Mouse (Mus musculus): ENCODE data around the gene Tmem116. TPM values are rescaled to one million over a fixed set of nuclear protein-coding genes. Genes with fewer than 3 reads are reported as not detected.

Tmem116 gene
- polyA plus RNA-seq, 1 experiment: 0.93 TPM

DNA sequence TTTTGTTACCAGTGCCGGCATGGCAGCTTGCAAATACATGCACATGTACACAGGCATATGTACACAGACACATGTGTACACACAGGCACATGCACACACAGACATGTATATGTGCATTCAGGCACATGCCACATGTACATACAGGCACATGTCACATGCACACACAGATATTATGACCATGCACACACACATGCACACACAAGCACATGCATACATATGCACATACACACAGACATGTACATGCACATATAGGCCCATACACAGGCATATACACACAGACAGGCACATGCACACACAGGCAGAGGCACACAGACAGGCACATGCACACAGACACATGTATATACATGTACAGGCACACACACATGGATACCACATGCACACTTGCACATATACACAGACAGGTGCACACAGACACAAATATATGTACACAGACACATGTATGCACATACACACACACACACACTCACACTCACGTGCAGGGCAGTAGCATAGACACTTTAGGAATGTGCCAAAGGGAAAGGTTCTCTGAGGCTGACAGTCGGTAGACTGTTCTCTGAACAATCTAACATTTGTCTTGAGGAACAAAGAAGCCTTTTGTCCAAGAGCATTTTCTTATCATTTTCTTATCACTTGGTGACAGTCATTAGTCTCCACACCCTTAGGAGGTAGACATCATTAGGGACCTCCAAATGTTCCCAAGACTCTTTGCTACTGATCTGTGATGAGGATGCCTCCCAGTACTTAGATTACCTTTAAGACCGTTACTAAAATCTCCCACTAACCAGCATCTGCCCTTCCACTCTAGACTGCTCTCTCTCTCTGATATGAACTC is 9.9 kb downstream of the Tmem116 start:
- TF ChIP-seq GATA1 (IDR thresholded peaks at IDR 0.05; ENCODE audit: borderline replicate concordance, low read length) (no peak), FLI1 (IDR thresholded peaks at IDR 0.05; ENCODE audit: low read length) (no peak)
- Histone ChIP-seq H3K36me3 (replicated peaks; ENCODE audit: low read length) (no peaks in the 10 kb centered on the region), H3K4me1 (peaks cover 26% of the 10 kb centered on the region), H3K4me3 (replicated peaks) (peak overlapping the region; percentile 71), H3K9me3 (peaks cover 6% of the 10 kb centered on the region), H3K27me3 (replicated peaks) (peaks cover 11% of the 10 kb centered on the region)

DNA sequence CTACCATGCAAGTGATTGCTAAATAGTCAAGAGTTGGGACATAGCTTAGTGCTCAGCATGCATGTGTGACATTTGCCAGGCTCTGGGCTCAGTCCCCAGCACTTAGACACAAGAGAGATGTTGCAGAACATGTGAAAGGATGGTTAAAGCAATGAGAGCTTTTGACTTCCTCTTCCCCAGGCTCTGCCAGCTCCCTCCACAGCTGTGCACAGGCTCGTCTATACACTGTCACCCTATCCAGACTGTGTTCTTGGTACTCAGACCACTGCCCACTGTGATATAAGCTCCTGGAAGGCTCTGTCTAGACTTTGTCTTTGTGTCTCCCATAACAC is 10.4 kb downstream of the Tmem116 start:
- peaks cover 6% of the 10 kb centered on the region for H3K9me3 ChIP-seq
- H3K4me1 ChIP-seq: peaks cover 24% of the 10 kb centered on the region
- TF ChIP-seq GATA1 (IDR thresholded peaks at IDR 0.05; ENCODE audit: borderline replicate concordance, low read length): no peak
- TF ChIP-seq FLI1 (IDR thresholded peaks at IDR 0.05; ENCODE audit: low read length): no peak
- no peaks in the 10 kb centered on the region for H3K36me3 ChIP-seq (replicated peaks; ENCODE audit: low read length)
- H3K27me3 ChIP-seq (replicated peaks): peaks cover 11% of the 10 kb centered on the region
- H3K4me3 ChIP-seq (replicated peaks): no peak overlapping the region

DNA sequence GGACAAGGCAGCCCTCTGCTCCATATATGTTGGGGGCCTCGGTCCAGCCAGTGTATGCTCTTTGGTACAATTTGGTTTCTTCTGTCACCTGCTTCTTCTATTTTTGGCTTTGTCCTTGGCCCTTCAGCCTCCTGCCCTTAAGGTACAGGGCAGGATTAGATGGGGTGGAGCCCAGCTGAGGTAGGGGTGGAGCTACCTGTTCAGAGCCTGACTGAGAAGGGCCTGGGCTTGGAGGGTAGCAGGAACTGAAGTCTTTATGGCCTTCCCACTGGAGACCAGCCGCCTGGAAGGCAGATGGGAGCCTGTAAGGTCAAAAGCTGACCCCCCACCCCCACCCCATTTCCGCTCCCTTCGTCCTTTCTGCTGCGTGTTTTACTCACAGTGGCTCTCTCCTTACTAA is 11.3 kb downstream of the Tmem116 start:
- H3K9me3 ChIP-seq: peaks cover 6% of the 10 kb centered on the region
- H3K4me3 ChIP-seq (replicated peaks): no peak overlapping the region
- no peak for TF ChIP-seq FLI1 (IDR thresholded peaks at IDR 0.05; ENCODE audit: low read length)
- H3K36me3 ChIP-seq (replicated peaks; ENCODE audit: low read length): no peaks in the 10 kb centered on the region
- peaks cover 24% of the 10 kb centered on the region for H3K4me1 ChIP-seq
- H3K27me3 ChIP-seq (replicated peaks): peaks cover 11% of the 10 kb centered on the region

DNA sequence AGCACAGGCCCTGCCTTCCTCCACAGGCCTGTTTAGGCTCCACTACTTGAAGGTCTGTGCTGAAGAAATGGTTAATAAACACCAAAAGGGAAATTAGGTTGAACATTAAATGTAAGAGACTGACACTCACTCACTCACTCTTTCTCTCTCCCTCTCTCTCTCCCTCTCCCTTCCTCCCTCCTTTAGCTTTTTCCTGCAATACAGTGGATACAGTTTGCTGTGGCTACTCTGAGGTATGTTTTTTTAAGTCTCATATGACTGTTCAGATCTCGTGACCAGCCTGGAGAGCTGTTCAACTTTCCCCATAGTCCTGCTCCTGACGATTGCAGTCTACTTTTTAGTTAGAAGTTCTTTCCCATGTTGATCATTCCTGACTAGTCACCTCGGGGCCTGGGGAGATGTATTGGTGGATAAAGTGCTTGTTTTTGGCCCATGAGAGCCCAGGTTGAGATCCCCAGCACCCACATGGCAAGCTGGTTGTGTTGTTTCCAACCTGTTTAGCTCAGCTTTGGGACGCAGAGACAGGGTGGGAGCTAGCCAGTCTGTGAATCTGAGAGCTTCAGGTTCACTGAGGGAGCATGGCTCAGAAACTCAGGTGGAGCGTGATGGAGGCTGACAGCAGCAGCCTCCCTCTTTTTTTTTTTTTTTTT is 12.0 kb downstream of the Tmem116 start:
- Histone ChIP-seq H3K36me3 (replicated peaks; ENCODE audit: low read length) (no peaks in the 10 kb centered on the region), H3K4me3 (replicated peaks) (no peak overlapping the region), H3K4me1 (peaks cover 24% of the 10 kb centered on the region), H3K27me3 (replicated peaks) (peaks cover 11% of the 10 kb centered on the region), H3K9me3 (peaks cover 6% of the 10 kb centered on the region)
- TF ChIP-seq GATA1 (IDR thresholded peaks at IDR 0.05; ENCODE audit: borderline replicate concordance, low read length) (no peak), FLI1 (IDR thresholded peaks at IDR 0.05; ENCODE audit: low read length) (no peak)

DNA sequence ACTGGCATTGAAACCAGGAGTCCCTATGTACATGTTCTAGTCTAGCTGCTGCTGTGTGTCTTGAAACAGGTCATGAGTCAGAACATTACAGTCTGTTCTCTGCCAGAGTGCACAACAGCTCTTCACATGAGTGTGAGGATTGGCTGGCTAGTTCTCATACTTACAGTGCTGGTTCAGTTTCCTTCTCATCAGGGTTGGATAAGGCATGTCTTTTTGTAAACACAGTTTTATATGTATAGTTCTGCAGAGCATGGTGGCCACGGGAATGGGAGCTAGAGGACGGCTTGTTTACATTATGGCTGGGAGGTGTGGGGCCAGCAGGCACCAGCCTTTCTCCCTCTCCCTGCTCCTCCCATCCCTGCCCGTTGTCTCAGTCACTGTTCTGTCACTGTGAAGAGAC is 17.9 kb downstream of the Tmem116 start:
- H3K9me3 ChIP-seq: no peaks in the 10 kb centered on the region
- no peaks in the 10 kb centered on the region for H3K36me3 ChIP-seq (replicated peaks; ENCODE audit: low read length)
- H3K4me3 ChIP-seq (replicated peaks): peak overlapping the region; percentile 40
- H3K4me1 ChIP-seq: peaks cover 31% of the 10 kb centered on the region
- peaks cover 2% of the 10 kb centered on the region for H3K27me3 ChIP-seq (replicated peaks)
- TF ChIP-seq FLI1 (IDR thresholded peaks at IDR 0.05; ENCODE audit: low read length) (no peak), GATA1 (IDR thresholded peaks at IDR 0.05; ENCODE audit: borderline replicate concordance, low read length) (no peak)

DNA sequence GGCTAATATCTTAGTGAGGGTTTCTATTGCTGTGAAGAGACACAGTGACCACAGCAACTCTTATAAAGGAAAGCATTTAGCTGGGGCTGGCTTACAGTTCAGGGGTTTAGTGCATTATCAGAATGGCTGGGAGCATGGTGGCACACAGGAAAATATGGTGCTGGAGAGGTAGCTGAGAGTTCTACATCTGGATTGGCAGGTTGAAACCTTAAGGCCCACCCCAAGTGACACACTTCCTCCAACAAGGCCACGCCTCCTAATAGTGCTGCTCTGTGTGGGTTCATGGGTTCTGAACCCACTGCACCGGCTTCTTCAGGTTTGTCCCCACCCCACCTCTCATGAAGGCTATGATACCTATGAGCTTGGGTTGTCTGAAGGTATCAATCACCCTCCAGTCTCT is 20.7 kb downstream of the Tmem116 start:
- no peak for TF ChIP-seq FLI1 (IDR thresholded peaks at IDR 0.05; ENCODE audit: low read length)
- no peak for TF ChIP-seq GATA1 (IDR thresholded peaks at IDR 0.05; ENCODE audit: borderline replicate concordance, low read length)
- peaks cover 50% of the 10 kb centered on the region for H3K4me1 ChIP-seq
- no peaks in the 10 kb centered on the region for H3K36me3 ChIP-seq (replicated peaks; ENCODE audit: low read length)
- peaks cover 2% of the 10 kb centered on the region for H3K27me3 ChIP-seq (replicated peaks)
- H3K9me3 ChIP-seq: no peaks in the 10 kb centered on the region
- no peak overlapping the region for H3K4me3 ChIP-seq (replicated peaks)

DNA sequence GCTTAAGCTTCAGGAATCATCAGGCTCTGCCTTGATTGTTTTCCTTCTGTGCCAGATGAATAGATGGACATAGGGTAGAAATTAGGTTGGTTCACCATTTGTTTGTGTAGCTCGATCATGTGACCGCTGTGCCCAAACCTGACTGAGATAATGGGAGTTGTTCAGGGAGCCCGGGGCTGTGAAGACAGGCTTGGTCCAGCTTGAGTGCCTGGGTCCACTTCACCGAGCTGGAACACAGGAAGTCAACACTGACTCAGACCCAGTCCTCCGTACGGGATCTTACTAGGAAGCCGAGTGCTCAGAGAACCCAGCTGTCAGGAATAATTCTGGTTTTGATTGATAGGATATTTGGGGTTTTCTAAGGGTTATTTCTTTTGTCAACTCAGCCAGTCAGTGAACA is 22.9 kb downstream of the Tmem116 start:
- Histone ChIP-seq H3K4me3 (replicated peaks) (no peak overlapping the region), H3K9me3 (no peaks in the 10 kb centered on the region), H3K27me3 (replicated peaks) (peaks cover 2% of the 10 kb centered on the region), H3K4me1 (peaks cover 48% of the 10 kb centered on the region), H3K36me3 (replicated peaks; ENCODE audit: low read length) (no peaks in the 10 kb centered on the region)
- TF ChIP-seq FLI1 (IDR thresholded peaks at IDR 0.05; ENCODE audit: low read length): no peak
- TF ChIP-seq GATA1 (IDR thresholded peaks at IDR 0.05; ENCODE audit: borderline replicate concordance, low read length): no peak

DNA sequence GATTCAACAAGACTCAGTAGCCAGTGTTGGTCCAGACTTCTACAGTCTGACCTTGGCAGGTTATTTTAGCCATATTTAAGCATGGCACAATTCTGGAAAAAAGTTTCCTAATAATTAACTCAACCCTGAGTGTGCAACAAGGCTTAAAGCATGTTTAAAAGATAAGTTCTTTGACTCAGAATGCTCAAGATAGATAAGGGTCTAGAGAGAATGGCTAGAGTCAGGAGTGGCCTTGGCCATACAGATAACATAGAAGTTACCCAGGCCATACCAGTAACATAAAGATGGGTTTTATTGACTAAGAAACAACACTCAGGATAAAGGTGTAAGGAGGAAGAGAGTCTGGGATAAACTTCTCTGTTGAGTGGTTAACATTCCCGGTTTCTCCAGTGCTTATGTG is 24.3 kb downstream of the Tmem116 start:
- Histone ChIP-seq H3K4me1 (peaks cover 37% of the 10 kb centered on the region), H3K4me3 (replicated peaks) (no peak overlapping the region), H3K9me3 (no peaks in the 10 kb centered on the region), H3K36me3 (replicated peaks; ENCODE audit: low read length) (no peaks in the 10 kb centered on the region), H3K27me3 (replicated peaks) (no peaks in the 10 kb centered on the region)
- TF ChIP-seq GATA1 (IDR thresholded peaks at IDR 0.05; ENCODE audit: borderline replicate concordance, low read length): no peak
- no peak for TF ChIP-seq FLI1 (IDR thresholded peaks at IDR 0.05; ENCODE audit: low read length)

DNA sequence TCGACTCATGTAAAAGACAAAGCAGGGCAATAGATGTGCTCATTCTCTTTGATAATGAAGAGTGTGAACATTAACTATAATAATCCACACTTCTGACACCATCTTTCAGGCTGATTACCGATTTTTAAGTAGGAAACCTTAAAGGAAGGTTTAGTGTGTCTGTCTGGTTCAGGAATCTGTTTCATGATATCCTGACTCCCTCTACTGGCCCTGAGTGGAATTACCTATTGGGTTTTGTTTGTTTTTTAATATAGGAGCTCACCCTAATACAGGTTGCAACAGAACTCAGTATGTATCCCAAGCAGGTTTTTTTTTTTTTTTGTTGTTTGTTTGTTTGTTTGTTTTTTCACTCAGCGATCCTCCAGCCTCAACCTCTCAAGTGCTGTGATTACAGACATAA is 26.0 kb downstream of the Tmem116 start:
- H3K9me3 ChIP-seq: no peaks in the 10 kb centered on the region
- H3K36me3 ChIP-seq (replicated peaks; ENCODE audit: low read length): no peaks in the 10 kb centered on the region
- H3K27me3 ChIP-seq (replicated peaks): peaks cover 11% of the 10 kb centered on the region
- no peak overlapping the region for H3K4me3 ChIP-seq (replicated peaks)
- H3K4me1 ChIP-seq: peaks cover 28% of the 10 kb centered on the region
- TF ChIP-seq GATA1 (IDR thresholded peaks at IDR 0.05; ENCODE audit: borderline replicate concordance, low read length): no peak
- no peak for TF ChIP-seq FLI1 (IDR thresholded peaks at IDR 0.05; ENCODE audit: low read length)

DNA sequence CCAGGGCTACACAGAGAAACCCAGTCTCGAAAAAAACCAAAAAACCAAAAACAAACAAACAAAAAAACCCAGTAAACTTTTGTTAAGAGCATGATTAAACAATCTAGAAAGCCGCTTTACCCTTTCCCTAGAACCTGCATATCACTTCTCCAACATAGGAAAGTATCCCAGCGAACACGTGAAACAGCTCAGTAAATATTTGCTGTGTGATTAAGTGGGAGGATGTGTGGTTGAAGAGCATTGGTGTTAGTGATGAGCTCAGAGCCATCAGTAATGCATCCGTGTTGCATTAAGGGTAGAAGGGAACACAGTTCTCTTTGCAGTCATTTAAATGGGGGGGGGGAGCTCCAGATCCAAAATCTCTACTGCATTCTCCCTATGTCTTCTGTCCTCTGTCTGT is 33.1 kb downstream of the Tmem116 start:
- Histone ChIP-seq H3K4me3 (replicated peaks) (no peak overlapping the region), H3K27me3 (replicated peaks) (peaks cover 43% of the 10 kb centered on the region), H3K36me3 (replicated peaks; ENCODE audit: low read length) (no peaks in the 10 kb centered on the region), H3K9me3 (no peaks in the 10 kb centered on the region), H3K4me1 (peaks cover 4% of the 10 kb centered on the region)
- TF ChIP-seq GATA1 (IDR thresholded peaks at IDR 0.05; ENCODE audit: borderline replicate concordance, low read length): no peak
- TF ChIP-seq FLI1 (IDR thresholded peaks at IDR 0.05; ENCODE audit: low read length): no peak
